Mouse (Mus musculus) limb, embryonic 15.5 days (tissue): ENCODE data around the gene Kmt2d. TPM values are rescaled to one million over a fixed set of nuclear protein-coding genes. Genes with fewer than 3 reads are reported as not detected.
A peak's percentile ranks its signal among the peaks of the same experiment; 100 is the strongest.

ENCODE experiments used
- ATAC-seq: fragments of 200-750 bp; cut with Nextera tagmentation; 2 replicates; pipeline ENCODE4 v1.8.0; 2017; ENCODE audit warnings: low read depth, moderate TSS enrichment; ENCODE audit not compliant: insufficient number of reproducible peaks, low FRiP score, low TSS enrichment
- H3K27ac ChIP-seq: fragments of 300-500 bp; sonication (generic); 2 replicates; pipeline ENCODE4 v1.5.1; 2015; ENCODE audit warnings: moderate library complexity, mild to moderate bottlenecking, inconsistent platforms
- H3K27me3 ChIP-seq: fragments of 300-500 bp; sonication (generic); 2 replicates; pipeline ENCODE4 v1.6.1; 2015; ENCODE audit warnings: inconsistent platforms
- H3K36me3 ChIP-seq: fragments of 300-500 bp; sonication (generic); 2 replicates; pipeline ENCODE4 v1.6.1; 2015; ENCODE audit warnings: inconsistent platforms
- H3K4me1 ChIP-seq: fragments of 300-500 bp; sonication (generic); 2 replicates; pipeline ENCODE4 v1.6.1; 2015; ENCODE audit warnings: inconsistent platforms
- H3K4me2 ChIP-seq: fragments of 300-500 bp; sonication (generic); 2 replicates; pipeline ENCODE4 v1.6.1; 2015; ENCODE audit warnings: mild to moderate bottlenecking, inconsistent platforms
- H3K4me3 ChIP-seq: fragments of 300-500 bp; sonication (generic); 2 replicates; pipeline ENCODE4 v1.5.1; 2015; ENCODE audit warnings: mild to moderate bottlenecking, inconsistent platforms
- H3K9ac ChIP-seq: fragments of 300-500 bp; sonication (generic); 2 replicates; pipeline ENCODE4 v1.6.1; 2015; ENCODE audit warnings: inconsistent platforms
- H3K9me3 ChIP-seq: fragments of 300-500 bp; sonication (generic); 2 replicates; pipeline ENCODE4 v1.6.1; 2016; ENCODE audit warnings: inconsistent platforms
- WGBS: fragments of 180-500 bp; shearing (Covaris S2); methylation state at CpG from one replicate; pipeline ENCODE4 v1.1.7; 2015; 5-methylcytosine and 5-hydroxymethylcytosine counted together
- polyA plus RNA-seq: library from polyadenylated mRNA; unstranded; fragments of >200 nt; fragmentation: Nextera tagmentation; extraction: Ambion mirVana; gene quantifications from 2 replicates; pipeline ENCODE4 v1.2.1, GENCODE M21; 2015

Gene Kmt2d
- polyA plus RNA-seq, 1 experiment from 2014 or later = 13.7 TPM

DNA sequence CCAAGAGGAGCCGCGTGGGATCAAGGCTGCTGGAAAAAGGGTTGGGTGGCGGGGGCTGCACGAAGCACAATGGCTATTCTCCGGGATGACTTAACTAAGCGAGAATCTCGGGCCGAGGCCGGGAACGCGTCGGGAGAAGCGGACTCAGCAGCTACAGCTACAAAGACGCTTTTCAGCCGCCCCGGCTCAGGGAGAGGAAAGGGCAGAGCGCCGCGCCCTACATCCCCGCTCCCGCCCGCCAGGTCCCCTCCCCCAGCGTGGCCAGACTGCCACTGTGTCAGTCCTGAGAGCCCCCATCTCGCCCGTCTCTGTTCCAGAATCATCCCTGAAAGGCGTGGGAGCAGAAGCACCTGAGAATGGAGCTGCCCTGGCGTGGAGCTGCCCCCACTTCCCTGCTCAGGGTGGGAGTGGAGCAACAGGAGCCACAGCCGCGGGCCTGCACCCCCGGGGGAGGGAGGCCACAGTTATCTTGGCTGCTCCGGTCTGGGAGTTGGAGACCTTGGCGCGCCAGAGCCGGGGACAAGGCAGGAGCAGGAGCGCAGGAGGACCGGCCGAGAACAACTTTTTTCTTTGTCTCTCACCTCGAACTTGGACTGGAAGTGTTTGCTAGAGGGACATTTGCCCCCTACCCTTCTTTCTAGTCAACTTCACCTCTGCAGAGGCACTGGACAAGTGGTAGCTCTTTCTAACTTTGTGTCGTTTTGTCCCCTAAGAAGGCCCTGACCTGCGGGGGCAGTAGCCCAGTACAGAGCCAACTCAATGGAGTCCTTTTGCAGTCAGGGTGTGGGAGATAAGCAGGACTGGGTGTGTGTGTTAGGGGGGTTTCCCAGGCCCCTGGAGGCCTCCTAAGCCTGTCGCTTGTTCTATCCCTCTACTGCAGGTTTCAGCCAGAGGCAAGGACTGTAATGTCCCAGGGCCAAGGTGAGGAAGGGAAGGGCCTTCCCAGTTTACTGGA, 24.9 kb upstream of the Kmt2d start:
- Histone ChIP-seq H3K9ac (no peak overlapping the region), H3K27ac (no peak overlapping the region), H3K4me1 (peaks cover 50% of the 10 kb centered on the region)

DNA sequence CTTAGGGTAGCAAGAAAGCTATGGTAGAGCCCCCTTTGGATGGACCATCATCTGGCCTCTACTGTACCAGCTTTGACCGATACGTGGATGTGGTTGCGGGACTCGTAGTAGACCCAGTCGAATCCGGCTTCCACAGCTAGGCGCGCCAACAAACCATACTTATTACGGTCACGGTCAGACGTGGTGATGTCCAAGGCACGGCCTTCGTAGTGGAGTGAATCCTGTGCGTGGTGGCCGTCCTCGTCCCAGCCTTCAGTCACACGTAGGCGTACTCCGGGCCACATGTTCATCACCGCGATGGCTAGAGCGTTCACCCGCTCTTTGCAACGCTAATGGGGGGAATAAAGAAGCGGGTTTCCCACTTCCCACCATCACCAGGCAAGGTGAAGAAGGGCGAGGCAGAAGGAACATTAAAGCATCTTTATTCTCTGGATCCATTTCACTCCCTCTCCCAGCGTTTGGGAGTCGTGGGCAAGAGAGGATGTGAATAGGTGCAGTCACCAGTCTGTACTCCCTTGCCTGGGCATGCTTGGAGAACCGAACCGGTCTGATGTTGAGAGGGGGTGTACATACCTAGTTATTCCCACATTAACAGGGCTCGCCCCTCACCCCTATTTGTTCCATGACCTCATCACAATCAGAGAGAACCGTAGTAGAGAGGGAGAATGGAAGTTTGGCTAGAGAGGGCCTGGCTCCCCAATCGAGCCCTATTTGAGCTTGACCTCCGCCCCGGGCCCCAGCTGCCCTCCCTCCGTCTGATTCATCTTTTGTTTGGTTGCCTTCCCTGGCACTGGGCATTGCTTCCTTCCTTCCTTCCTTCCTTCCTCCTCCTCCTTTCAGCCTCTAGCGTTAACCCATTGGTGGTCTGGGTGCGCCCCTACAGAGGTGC, 24.0 kb upstream of the Kmt2d start:
- no peak overlapping the region for H3K27ac ChIP-seq
- peaks cover 50% of the 10 kb centered on the region for H3K4me1 ChIP-seq
- H3K27me3 ChIP-seq = peaks cover 82% of the 10 kb centered on the region
- WGBS = 8% methylated on average over 38 of the region's 38 CpGs
- H3K4me2 ChIP-seq = peak overlapping the region; percentile 98
- H3K4me3 ChIP-seq = peak overlapping the region; percentile 50
- H3K9ac ChIP-seq = no peak overlapping the region
- peak; percentile 9; the same call in 1 of the 2 replicates for ATAC-seq
- H3K9me3 ChIP-seq = no peaks in the 10 kb centered on the region
- no peaks in the 10 kb centered on the region for H3K36me3 ChIP-seq

More for the DNA sequence above, 24.9 kb upstream of the Kmt2d start:
- H3K4me3 ChIP-seq = peak overlapping the region; percentile 50
- ATAC-seq = 0 out of 2 replicates have a peak, but pooled peaks have one; percentile 12
- peak overlapping the region; percentile 47 for H3K4me2 ChIP-seq
- H3K9me3 ChIP-seq = no peaks in the 10 kb centered on the region
- H3K36me3 ChIP-seq = no peaks in the 10 kb centered on the region
- peaks cover 91% of the 10 kb centered on the region for H3K27me3 ChIP-seq
- WGBS = 6% methylated on average over 41 of the region's 41 CpGs

DNA sequence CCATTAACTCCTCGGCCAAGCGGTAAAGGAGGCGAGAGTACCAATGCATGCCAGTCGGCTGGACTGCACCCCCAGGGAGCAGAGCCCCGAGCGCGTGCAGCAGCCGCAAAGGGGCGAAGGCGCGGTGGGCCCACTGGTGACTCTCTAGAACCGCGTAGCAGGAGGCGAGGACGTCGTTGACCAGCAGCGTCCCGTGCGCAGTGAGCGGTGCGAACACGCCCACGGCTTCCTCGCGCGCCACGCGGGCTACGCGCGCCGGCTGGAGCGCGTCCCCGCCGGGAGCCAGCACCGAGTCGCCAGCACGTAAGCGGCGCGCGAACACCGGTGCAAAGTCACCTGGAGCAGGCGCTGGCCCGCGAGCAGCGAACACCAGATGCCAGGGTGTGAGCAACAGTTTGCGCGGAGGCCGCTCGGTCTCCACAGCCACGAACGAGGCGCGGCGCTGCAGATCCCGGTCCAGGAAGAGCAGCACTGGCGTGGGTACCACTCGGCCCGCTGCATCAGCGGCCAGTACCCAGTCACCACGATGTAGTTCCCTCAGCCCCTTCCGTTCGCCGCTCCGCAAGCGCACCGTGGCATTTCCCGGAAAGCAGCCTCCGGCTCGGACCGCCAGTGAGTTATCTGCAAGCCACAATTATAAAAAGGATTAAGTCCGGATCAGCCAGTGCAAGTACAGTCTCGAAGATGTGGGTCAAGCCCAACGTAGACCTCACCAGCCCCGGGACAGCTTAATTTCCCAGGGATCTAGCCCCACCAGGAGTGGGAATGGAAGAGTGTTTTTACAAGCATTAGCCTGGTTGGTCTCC, 23.1 kb upstream of the Kmt2d start, which contains the start of gene Rhebl1:
Rhebl1 (minus strand) TSS at position 601 of the 806 bp plus-strand sequence.
- no peaks in the 10 kb centered on the region for H3K9me3 ChIP-seq
- no peak within 1 kb of the TSS for H3K27ac ChIP-seq
- H3K36me3 ChIP-seq = no peaks in the 10 kb centered on the region
- peaks cover 74% of the 10 kb centered on the region for H3K27me3 ChIP-seq
- H3K9ac ChIP-seq = peak within 1 kb of the TSS; percentile 39
- H3K4me2 ChIP-seq = peak within 1 kb of the TSS; percentile 98
- H3K4me1 ChIP-seq = peaks cover 50% of the 10 kb centered on the region
- H3K4me3 ChIP-seq = peak within 1 kb of the TSS; percentile 50
- under 1% methylated on average over 77 of the region's 77 CpGs for WGBS
- ATAC-seq = no peak

DNA sequence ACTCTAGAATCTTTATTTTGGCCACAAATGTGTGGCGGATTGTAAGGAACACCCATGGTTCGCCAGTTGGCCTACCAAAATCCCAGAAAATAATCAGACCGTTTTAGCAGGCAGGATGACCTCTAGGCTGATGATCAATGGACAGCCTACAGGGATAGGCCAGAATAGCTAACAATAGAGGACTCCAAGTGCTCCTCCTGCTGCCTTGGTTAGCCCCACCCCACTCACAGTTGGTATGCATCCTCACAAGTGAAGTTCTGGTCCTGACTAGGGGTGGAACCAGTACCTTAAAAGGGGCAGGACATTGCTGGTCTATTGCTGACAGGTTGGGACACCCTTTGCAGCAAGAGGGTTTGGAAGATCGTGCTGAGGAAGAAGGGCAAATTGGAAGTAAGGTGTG, 22.0 kb upstream of the Kmt2d start:
- Histone ChIP-seq H3K4me2 (no peak overlapping the region), H3K4me1 (peaks cover 43% of the 10 kb centered on the region), H3K36me3 (no peaks in the 10 kb centered on the region), H3K27ac (no peak overlapping the region), H3K9ac (no peak overlapping the region), H3K27me3 (peaks cover 63% of the 10 kb centered on the region), H3K9me3 (no peaks in the 10 kb centered on the region), H3K4me3 (no peak overlapping the region)
- 56% methylated on average over 4 of the region's 4 CpGs for WGBS
- no peak for ATAC-seq

DNA sequence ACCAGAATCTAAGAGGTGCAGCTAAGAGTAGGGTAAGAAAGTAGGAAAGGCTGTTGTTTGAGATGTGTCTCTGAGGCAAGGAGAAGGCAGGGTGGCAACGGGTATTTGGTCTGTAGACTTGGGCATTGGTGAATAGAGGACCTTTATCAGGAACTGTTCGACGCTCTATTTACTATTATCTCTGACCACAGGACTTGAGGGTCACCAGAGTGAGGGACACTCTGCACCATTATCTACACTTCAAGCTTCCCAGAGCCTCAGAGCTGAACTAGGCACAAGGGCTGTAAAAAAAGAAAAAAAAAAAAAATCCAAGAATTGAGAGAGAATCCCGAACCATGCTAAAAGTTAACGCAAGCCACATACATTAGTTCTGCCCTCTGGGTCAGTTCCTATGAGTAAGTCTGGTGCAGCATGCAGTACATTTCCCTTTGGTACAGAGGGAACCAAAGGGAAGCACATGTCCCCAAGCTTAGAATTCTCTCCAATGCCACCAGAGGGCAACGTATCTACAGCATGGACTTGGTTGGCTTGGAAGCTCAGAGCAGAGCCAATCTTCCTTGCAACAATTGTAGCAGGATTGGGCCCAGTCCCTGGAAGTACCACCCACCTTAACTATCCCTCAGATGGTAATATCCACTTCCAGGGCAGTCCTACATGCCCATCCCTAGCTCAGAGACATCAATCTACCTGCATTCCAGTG, 21.1 kb upstream of the Kmt2d start:
- 42% methylated on average over 6 of the region's 6 CpGs for WGBS
- no peak for ATAC-seq
- H3K9ac ChIP-seq = no peak overlapping the region
- H3K4me1 ChIP-seq = peaks cover 34% of the 10 kb centered on the region
- H3K27me3 ChIP-seq = peaks cover 53% of the 10 kb centered on the region
- H3K27ac ChIP-seq = no peak overlapping the region
- no peak overlapping the region for H3K4me3 ChIP-seq
- H3K4me2 ChIP-seq = no peak overlapping the region
- no peaks in the 10 kb centered on the region for H3K9me3 ChIP-seq
- H3K36me3 ChIP-seq = no peaks in the 10 kb centered on the region

DNA sequence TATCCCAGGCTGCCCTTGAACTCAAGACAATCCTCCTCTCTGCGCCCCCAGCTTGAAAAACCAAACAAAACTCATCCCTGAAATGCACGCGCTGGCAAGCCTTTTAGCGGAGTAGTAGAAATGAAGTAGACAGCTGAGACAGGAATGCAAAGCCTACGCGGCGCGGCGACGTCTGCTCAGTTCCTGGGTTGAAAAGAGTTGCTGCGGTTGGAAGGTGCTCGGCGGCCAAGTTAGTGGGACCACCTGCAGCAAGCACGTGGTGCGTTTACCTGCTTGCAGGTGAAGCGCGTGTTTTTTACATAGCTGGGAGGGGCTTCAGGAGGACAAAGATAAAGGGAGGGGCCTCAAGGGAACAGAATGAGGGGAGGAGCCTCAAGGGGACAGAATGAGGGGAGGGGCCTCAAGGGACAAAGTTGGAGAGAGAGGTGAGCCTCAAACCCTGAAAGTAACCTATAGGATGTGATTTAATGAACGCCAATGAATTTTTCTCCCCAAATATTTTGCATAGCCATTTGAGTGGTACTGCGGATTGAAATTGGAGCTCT, 20.3 kb upstream of the Kmt2d start:
- 0 out of 2 replicates have a peak overlapping the region, but pooled peaks have one; percentile 15 for H3K4me3 ChIP-seq
- H3K36me3 ChIP-seq = no peaks in the 10 kb centered on the region
- H3K9ac ChIP-seq = no peak overlapping the region
- peak overlapping the region; percentile 17 for H3K4me2 ChIP-seq
- H3K27me3 ChIP-seq = peaks cover 46% of the 10 kb centered on the region
- no peak for ATAC-seq
- H3K4me1 ChIP-seq = peaks cover 33% of the 10 kb centered on the region
- no peak overlapping the region for H3K27ac ChIP-seq
- 12% methylated on average over 19 of the region's 19 CpGs for WGBS
- no peaks in the 10 kb centered on the region for H3K9me3 ChIP-seq

DNA sequence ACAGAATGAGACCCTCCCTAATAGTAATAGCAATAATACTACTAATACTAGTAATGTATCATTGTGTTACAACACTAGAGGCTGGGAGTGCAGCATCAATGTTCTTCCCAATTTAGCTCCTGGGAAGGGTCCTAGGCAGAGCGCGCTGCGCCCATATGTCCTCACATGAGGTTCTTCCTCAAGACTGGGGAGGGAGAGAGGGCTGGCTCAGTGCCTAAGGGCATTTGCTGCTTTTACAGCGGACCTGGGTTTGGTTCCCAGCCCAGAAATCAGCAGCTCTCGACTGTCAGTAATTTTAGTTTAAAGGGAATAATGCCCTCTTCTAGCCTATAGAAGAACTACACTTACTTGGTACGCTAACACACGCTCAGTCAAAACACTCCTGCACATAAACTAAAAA, 16.5 kb upstream of the Kmt2d start:
- no peak overlapping the region for H3K4me3 ChIP-seq
- 0 out of 2 replicates have a peak overlapping the region, but pooled peaks have one; percentile 38 for H3K27ac ChIP-seq
- no peak for ATAC-seq
- no peak overlapping the region for H3K4me2 ChIP-seq
- H3K36me3 ChIP-seq = no peaks in the 10 kb centered on the region
- peaks cover 4% of the 10 kb centered on the region for H3K4me1 ChIP-seq
- H3K9ac ChIP-seq = no peak overlapping the region
- H3K9me3 ChIP-seq = no peaks in the 10 kb centered on the region
- peaks cover 10% of the 10 kb centered on the region for H3K27me3 ChIP-seq
- 71% methylated on average over 7 of the region's 7 CpGs for WGBS

DNA sequence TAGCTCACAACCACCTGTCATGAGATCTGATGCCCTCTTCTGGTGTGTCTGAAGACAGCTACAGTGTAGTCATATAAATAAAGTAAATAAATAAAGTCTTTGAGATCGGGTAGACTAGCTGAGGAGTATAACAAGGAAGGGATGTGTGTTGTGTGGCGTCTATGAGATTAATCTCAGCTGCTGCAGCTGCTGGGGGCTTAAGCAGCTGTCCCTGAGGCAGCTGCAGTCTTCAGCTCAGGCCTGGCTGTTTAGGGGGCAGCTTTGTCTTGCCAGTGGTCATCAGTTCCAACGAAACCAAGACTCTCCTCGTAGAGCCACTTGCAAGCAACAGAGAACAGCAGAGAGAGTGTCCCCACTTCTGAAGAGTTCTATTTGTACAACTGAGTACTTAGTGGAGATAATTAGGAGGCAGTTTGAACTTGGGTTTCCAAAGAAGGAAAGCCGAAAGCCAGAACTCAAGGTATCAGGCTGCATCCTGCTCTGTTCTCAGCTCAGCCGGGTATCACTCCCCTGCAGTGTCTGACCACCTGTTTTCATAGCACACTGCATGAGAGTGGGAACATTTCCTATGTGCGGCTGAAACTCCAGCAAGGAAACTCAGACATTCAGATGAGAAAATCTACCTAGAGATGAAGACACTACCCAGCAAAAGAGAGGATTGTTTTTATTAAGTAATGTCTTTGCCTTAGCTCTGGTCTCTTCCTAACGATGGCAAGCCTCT, 15.8 kb upstream of the Kmt2d start:
- peaks cover 8% of the 10 kb centered on the region for H3K27me3 ChIP-seq
- ATAC-seq = no peak
- H3K27ac ChIP-seq = 0 out of 2 replicates have a peak overlapping the region, but pooled peaks have one; percentile 38
- 58% methylated on average over 8 of the region's 8 CpGs for WGBS
- H3K36me3 ChIP-seq = no peaks in the 10 kb centered on the region
- H3K4me1 ChIP-seq = peaks cover 4% of the 10 kb centered on the region
- no peaks in the 10 kb centered on the region for H3K9me3 ChIP-seq
- no peak overlapping the region for H3K4me3 ChIP-seq
- H3K9ac ChIP-seq = no peak overlapping the region
- no peak overlapping the region for H3K4me2 ChIP-seq

DNA sequence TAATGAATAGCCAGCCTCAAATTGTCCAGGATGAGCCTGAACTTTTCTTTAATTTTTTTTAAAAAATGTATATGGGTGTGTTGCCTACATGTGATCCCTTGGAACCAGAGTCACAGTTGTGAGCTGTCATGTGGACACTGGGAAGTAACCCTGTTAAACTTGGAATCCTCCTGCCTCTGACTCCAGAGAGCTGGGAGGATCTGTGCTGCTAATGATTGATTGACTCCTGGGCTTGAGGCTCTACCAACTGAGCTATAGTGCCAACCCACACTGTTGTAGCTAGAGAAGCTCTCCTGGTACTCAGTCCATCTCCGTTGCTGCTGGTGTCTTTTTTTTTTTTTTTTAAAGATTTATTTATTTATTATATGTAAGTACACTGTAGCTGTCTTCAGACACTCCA, 13.1 kb upstream of the Kmt2d start:
- H3K4me3 ChIP-seq = no peak overlapping the region
- H3K36me3 ChIP-seq = no peaks in the 10 kb centered on the region
- no peaks in the 10 kb centered on the region for H3K27me3 ChIP-seq
- no peaks in the 10 kb centered on the region for H3K9me3 ChIP-seq
- no peak overlapping the region for H3K9ac ChIP-seq
- peaks cover 10% of the 10 kb centered on the region for H3K4me1 ChIP-seq
- WGBS = 74% methylated on average over 1 of the region's 1 CpGs
- H3K27ac ChIP-seq = no peak overlapping the region
- ATAC-seq = no peak
- H3K4me2 ChIP-seq = no peak overlapping the region

DNA sequence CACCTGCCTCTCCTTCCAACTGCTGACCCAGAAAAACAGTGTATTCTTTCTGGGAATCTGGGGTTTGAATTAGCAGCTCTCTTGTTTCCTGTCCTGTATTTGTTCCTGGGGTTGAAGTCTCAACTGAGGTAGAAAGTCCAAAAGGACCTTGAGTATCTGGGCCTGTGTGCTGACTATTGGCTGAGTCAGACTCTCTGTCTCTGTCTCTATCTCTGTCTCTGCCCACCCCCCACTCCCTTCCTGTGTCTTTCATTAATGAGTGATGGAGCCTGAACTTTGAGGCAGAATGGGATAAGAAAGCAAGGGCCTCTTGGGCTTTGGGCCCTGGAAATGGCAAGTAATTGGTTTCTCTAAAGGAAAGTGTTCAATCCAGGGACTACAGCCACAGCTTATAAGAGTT, 12.7 kb upstream of the Kmt2d start:
- H3K4me1 ChIP-seq = peaks cover 10% of the 10 kb centered on the region
- H3K27ac ChIP-seq = no peak overlapping the region

More for the DNA sequence above, 12.7 kb upstream of the Kmt2d start:
- H3K36me3 ChIP-seq = no peaks in the 10 kb centered on the region
- no peak overlapping the region for H3K4me3 ChIP-seq
- no peak for ATAC-seq
- H3K27me3 ChIP-seq = no peaks in the 10 kb centered on the region
- no peak overlapping the region for H3K4me2 ChIP-seq
- no peak overlapping the region for H3K9ac ChIP-seq
- H3K9me3 ChIP-seq = no peaks in the 10 kb centered on the region
